Mouse (Mus musculus): ENCODE data around the gene Txn2.

GRCm38 (mm10) chr15:77952921-77953320, 24.1 kb upstream of the Txn2 start:
- TF ChIP-seq POLR2A (IDR thresholded peaks at IDR 0.05; ENCODE audit: insufficient read depth, low read depth, low read length) (no peak), CTCF (IDR thresholded peaks at IDR 0.05; ENCODE audit: insufficient read depth, low read depth, low read length) (no peak)
